Mouse (Mus musculus) gastrocnemius, postnatal 36 days (tissue): ENCODE measurements around the gene Olfr944. TPM values are rescaled to one million over a fixed set of nuclear protein-coding genes. Genes with fewer than 3 reads are reported as not detected.

Experiments used
- DNase-seq, 2 experiments: peaks; one replicate each; pipeline ENCODE4 v3.0.0; 2022
- intact Hi-C: fragments of 180-260 bp; cut with DNase I; formaldehyde crosslinking; loops from one replicate; pipeline ENCODE4 v1.15.1; 2025
- long read RNA-seq, 2 experiments: library from polyadenylated mRNA; stranded (forward); transcript quantifications; one replicate each; pipeline ENCODE4 v2.0.0; 2021
- total RNA-seq, 2 experiments: library from RNA; stranded (reverse); gene quantifications; 2 replicates each; pipeline ENCODE4 v1.2.3; 2021

Olfr944 gene
- not detected for total RNA-seq
- long read RNA-seq, experiment 1 = 0 reads
- long read RNA-seq, experiment 2 = 0 reads

DNA sequence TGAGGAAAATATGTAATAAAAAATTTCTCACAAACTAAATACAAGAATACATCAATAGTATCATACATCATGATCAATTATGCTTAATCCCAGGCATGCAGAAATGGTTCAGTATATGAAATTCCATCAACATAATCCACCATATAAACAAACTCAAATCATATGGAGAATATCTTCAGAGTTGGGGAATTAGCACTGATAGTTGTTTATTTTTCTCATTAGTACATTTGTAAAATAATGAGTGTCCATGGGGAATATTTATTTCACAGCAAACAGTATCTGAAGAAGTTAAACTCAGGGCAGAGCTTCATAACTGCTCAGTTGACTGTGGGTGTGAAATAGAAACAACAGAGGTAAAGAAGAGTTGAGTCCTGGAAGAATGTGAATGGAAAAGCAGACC lies at the start of gene Olfr944:
TSS of gene Olfr944 (plus strand) at position 301 of the 400 bp plus-strand sequence.
- intact Hi-C loops = no loop called here

DNA sequence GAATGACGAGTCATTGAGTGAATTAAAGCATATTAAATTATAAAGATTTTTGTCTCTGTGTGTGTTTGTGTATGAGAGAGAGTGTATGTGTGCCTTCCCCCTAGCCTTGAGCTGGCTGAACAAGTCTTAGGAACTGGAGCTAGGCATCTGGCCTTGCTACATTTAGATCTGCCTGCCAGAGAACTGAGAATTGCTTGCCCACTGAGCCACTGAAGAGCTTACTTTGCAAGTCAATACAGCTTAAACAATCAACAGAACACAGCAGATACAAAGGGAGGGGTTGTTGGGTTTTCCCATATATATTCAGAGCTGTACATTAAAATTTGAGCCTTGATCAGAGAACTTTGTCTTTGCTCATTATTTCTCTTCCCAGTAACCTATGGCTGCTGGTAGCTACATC lies 49.3 kb upstream of the Olfr944 start:
- no peak for DNase-seq
- intact Hi-C loops = no loop called here

More for the DNA sequence above, at the start of gene Olfr944:
- DNase-seq = no peak

DNA sequence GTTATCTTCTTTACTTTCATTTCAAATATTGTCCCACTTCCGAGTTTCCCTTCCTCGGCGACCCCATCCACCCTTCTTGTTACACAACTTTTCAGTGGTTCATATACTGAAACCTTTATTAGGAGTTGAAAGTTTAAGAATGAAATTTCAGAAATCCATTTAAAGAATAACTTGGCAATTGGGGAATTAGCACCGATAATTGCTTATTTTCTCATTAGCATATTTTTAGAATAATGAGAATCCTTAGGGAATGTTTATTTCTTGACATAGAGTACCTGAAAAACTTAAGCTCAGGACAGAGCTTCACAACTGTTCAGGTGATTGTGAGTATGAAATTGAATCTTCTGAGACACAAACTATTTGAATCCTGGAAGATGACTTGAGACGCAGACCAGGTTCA lies 35.7 kb upstream of the Olfr944 start, which contains the start of gene Olfr943:
TSS of gene Olfr943 (plus strand) at position 301 of the 400 bp plus-strand sequence.
- DNase-seq = no peak
- intact Hi-C loops = no loop called here

DNA sequence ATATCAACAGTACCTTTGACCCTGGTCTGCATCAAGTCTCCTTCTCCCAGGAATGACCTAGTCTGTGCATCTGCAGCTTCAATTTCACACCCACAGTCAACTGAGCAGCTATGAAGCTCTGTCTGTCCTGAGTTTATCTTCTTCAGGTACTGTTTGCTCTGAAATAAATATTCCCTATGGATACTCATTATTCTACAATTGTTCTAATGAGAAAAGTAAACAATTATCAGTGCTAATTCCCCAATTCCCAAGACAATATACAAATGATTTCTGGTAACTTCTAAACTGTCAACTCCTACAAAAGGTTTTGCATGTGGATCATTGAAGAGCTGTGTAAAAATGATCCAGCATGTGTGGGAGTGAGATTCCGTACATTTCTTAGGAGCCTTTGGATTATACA lies 48.2 kb downstream of the Olfr944 start, which contains the start of gene Olfr1537:
TSS of gene Olfr1537 (minus strand) at position 101 of the 400 bp plus-strand sequence.
- no peak for DNase-seq
- intact Hi-C loops = no loop called here

Other genes starting within 250 kb of the Olfr944 start
- gene Olfr933, start 229.6 kb upstream of the Olfr944 start, total RNA-seq = not detected
- not detected for gene Olfr934, start 213.6 kb upstream of the Olfr944 start, total RNA-seq
- not detected for gene Olfr935, start 202.2 kb upstream of the Olfr944 start, total RNA-seq
- gene Olfr146, start 178.5 kb upstream of the Olfr944 start, total RNA-seq = not detected
- gene Olfr937, start 137.0 kb upstream of the Olfr944 start, total RNA-seq = not detected
- gene Olfr938, start 123.0 kb upstream of the Olfr944 start, total RNA-seq = not detected
- gene Olfr27, start 73.8 kb upstream of the Olfr944 start, total RNA-seq = not detected
- not detected for gene Olfr943, start 35.6 kb upstream of the Olfr944 start, total RNA-seq
- gene Olfr1537, start 48.1 kb downstream of the Olfr944 start, total RNA-seq = not detected
- not detected for gene Olfr945, start 74.9 kb downstream of the Olfr944 start, total RNA-seq
- not detected for gene Olfr948, start 124.1 kb downstream of the Olfr944 start, total RNA-seq
- gene Olfr951, start 185.5 kb downstream of the Olfr944 start, total RNA-seq = not detected
- not detected for gene Olfr952, start 225.2 kb downstream of the Olfr944 start, total RNA-seq